Mouse (Mus musculus): ENCODE results near the gene Tnpo3. TPM values are rescaled to one million over a fixed set of nuclear protein-coding genes. Genes with fewer than 3 reads are reported as not detected.
"Not testable (repeated sequence)": the region's sequence is repeated elsewhere in the genome, so short reads cannot be mapped to it uniquely, and the experiment has no call there.

The Tnpo3 gene
- polyA plus RNA-seq, 1 experiment from 2014 or later, result 111 TPM

DNA sequence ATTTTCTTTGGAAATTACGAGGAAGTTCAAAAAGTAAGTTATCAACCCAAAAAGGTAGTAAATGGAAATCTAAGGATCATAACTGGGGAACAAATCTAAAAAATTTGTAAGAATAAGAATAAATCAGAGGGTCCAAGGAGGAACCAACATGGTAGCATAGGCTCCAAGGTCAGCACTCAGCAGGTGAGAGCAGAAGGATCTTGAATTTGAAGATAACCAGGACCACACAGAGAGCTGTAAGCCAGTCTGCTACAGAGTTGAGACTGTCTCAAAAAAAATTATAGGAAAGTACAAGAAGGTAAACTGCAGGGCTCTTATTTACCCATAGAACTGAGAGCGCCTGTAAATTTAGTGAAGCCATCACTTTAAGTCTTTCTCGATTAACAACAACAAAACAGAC, 28.5 kb downstream of the Tnpo3 start:
- Histone ChIP-seq H3K4me1 (no peaks in the 10 kb centered on the region), H3K4me2 (replicated peaks) (no peak overlapping the region), H3K9ac (replicated peaks) (no peak overlapping the region), H3K9me3 (no peaks in the 10 kb centered on the region), H3K4me3 (no peak overlapping the region), H3K27ac (replicated peaks) (no peak overlapping the region), H3K27me3 (no peaks in the 10 kb centered on the region), H3K36me3 (peaks cover 76% of the 10 kb centered on the region)
- WGBS, result 97% methylated on average over 3 of the region's 3 CpGs
- no peak for ATAC-seq (replicated peaks)

DNA sequence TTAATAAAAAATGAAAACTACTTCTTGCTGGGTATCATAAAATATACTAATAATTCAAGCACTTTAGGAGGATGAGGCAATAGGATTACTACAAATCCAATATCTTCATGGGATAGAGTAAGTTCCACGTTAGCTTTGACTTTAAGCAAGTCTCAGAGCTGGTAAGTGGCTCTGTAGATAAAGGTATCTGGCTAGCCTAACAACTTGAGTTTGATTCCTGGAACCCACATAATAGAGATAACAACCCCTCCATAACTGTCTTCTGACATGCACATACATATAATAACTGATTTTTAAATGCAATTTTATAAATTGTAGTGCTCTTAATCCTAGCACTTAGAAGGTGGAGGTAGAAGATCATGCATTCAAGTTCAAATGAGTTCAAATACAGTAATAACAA, 28.9 kb downstream of the Tnpo3 start:
- no peaks in the 10 kb centered on the region for H3K4me1 ChIP-seq
- no peak overlapping the region for H3K9ac ChIP-seq (replicated peaks)
- peaks cover 74% of the 10 kb centered on the region for H3K36me3 ChIP-seq
- H3K27me3 ChIP-seq, result no peaks in the 10 kb centered on the region
- ATAC-seq (replicated peaks), result no peak
- no peak overlapping the region for H3K27ac ChIP-seq (replicated peaks)
- WGBS, result 89% methylated on average over 1 of the region's 1 CpGs
- no peak overlapping the region for H3K4me2 ChIP-seq (replicated peaks)
- no peaks in the 10 kb centered on the region for H3K9me3 ChIP-seq
- no peak overlapping the region for H3K4me3 ChIP-seq

DNA sequence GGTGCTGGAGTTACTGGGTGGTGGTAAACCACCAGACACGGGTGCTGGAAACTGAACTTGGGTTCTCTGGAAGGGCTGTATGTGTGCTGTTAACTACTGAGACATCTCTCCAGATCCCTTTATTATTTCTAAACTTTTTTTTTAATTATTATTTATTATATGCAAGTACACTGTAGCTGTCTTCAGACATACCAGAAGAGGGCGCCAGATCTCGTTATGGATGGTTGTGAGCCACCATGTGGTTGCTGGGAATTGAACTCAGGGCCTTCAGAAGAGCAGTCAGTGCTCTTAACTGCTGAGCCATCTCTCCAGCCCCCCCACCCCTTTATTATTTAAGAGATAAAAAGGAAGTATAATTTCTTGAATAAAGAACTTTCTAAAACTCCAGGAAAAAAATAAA, 33.3 kb downstream of the Tnpo3 start:
- H3K4me2 ChIP-seq (replicated peaks); H3K9me3 ChIP-seq; ATAC-seq (replicated peaks); H3K27ac ChIP-seq (replicated peaks); H3K9ac ChIP-seq (replicated peaks); H3K4me1 ChIP-seq; H3K27me3 ChIP-seq; H3K4me3 ChIP-seq: not testable (repeated sequence)
- 93% methylated on average over 3 of the region's 3 CpGs for WGBS
- peaks cover 80% of the 10 kb centered on the region for H3K36me3 ChIP-seq

DNA sequence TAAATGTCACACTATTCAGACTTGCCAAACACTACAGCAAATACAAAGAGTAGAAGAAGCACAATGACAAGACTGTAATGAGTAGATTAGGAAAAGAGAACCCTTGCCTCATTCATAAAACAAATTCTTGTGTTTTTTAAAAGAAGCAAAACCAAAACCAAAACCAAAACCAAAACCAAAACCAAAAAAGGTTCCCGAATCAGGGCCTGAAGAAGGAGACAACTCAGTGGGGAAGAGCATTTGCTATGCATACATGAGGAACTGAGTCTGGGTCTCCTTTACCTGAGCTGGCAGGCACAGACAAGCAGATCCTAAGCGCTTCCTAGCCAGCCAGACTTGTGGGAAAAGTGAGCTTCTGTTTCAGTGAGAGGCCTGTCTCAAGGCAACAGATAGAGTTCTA, 52.6 kb downstream of the Tnpo3 start:
- no peaks in the 10 kb centered on the region for H3K27me3 ChIP-seq
- ATAC-seq (replicated peaks), result no peak
- H3K9ac ChIP-seq (replicated peaks), result no peak overlapping the region
- H3K4me2 ChIP-seq (replicated peaks), result no peak overlapping the region
- WGBS, result 97% methylated on average over 2 of the region's 2 CpGs
- no peak overlapping the region for H3K27ac ChIP-seq (replicated peaks)
- no peak overlapping the region for H3K4me3 ChIP-seq
- H3K36me3 ChIP-seq, result peaks cover 80% of the 10 kb centered on the region
- no peaks in the 10 kb centered on the region for H3K9me3 ChIP-seq
- no peaks in the 10 kb centered on the region for H3K4me1 ChIP-seq

DNA sequence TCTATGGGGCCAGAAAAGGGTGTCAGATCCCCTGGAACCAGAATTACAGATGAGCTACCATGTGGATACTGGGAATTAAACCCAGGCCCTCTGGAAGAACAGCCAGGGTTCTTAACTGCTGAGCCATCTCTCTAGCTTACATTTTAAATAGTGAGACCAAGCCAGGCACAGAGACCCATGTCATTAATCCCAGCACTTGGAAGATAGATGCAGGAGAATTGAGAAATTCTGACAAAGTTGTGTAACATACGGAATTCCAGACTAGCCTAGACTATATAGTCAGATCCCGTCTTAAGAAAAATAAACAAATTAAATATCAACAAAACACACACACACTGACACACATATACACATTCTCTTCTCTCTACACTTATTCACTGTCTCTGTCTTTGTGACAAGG, 57.2 kb downstream of the Tnpo3 start:
- no peak overlapping the region for H3K4me3 ChIP-seq
- no peaks in the 10 kb centered on the region for H3K27me3 ChIP-seq
- no peak overlapping the region for H3K9ac ChIP-seq (replicated peaks)
- peaks cover 78% of the 10 kb centered on the region for H3K36me3 ChIP-seq
- no peak overlapping the region for H3K27ac ChIP-seq (replicated peaks)
- H3K4me1 ChIP-seq, result no peaks in the 10 kb centered on the region
- no peak overlapping the region for H3K4me2 ChIP-seq (replicated peaks)
- no peak for ATAC-seq (replicated peaks)
- 90% methylated on average over 2 of the region's 2 CpGs for WGBS
- H3K9me3 ChIP-seq, result no peaks in the 10 kb centered on the region

DNA sequence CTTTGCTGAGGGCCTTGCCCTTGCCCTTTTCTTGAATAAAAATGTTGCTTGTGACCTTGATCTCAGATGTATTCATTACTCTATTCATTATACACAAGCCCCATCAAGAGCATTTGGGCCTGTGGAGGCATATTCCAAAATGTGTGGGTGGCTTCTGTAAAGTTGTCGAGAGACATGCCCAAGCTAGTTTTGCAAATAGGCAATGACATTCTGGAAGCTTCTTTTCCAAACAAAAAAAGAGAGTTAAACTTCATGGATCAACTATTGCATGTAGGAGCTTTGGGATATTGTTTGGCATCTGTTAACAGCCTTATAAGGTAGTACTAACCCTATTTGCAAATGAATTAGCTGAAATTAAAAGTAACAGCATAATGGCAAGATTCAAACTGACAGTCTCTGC, 61.6 kb downstream of the Tnpo3 start:
- no peak for ATAC-seq (replicated peaks)
- WGBS, result 88% methylated on average over 1 of the region's 1 CpGs
- peaks cover 76% of the 10 kb centered on the region for H3K36me3 ChIP-seq
- no peaks in the 10 kb centered on the region for H3K27me3 ChIP-seq
- H3K4me1 ChIP-seq, result no peaks in the 10 kb centered on the region
- no peaks in the 10 kb centered on the region for H3K9me3 ChIP-seq
- no peak overlapping the region for H3K4me2 ChIP-seq (replicated peaks)
- H3K9ac ChIP-seq (replicated peaks), result no peak overlapping the region
- H3K4me3 ChIP-seq, result no peak overlapping the region
- no peak overlapping the region for H3K27ac ChIP-seq (replicated peaks)

DNA sequence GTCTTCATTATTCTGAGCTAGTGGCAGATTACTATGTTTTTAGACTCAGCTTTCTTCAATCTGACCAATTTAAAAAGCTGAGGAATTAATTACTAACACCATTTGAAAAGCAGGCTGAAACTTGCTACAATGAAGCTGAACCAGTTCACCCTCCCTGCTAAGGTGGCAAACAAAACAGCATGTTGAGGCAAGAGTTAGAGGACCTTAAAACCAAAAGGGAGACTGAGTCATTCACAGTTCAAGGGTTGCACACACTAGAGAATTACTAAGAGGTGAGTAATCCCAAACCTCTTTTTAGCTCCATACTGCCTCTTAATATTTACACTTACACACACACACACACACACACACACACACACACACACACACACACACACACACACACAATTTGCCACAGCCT, 62.1 kb downstream of the Tnpo3 start:
- no peak for ATAC-seq (replicated peaks)
- H3K4me1 ChIP-seq, result no peaks in the 10 kb centered on the region
- H3K9ac ChIP-seq (replicated peaks), result no peak overlapping the region
- H3K27me3 ChIP-seq, result no peaks in the 10 kb centered on the region
- H3K9me3 ChIP-seq, result no peaks in the 10 kb centered on the region
- peaks cover 79% of the 10 kb centered on the region for H3K36me3 ChIP-seq
- no peak overlapping the region for H3K4me3 ChIP-seq
- no peak overlapping the region for H3K4me2 ChIP-seq (replicated peaks)
- no peak overlapping the region for H3K27ac ChIP-seq (replicated peaks)

DNA sequence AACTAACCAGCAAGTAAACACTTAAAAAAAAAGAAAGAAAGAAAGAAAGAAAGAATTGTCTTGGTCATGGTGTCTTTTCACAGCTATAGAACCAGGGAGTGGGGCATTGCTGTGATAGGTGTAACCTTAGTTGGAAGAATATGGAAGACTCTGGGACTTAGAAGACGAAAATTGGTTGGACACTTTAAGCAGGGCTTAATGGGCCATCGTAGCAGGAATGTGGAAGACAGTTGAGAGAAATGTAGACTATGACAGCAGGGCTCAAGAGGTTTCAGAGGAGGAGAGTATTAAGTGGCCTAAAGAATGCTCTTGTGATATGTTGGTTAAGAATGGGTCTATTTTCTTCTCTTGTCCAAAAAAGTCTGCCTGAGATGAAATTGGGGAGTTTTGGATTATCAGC, 64.1 kb downstream of the Tnpo3 start:
- Histone ChIP-seq H3K4me2 (replicated peaks) (no peak overlapping the region), H3K36me3 (peaks cover 73% of the 10 kb centered on the region), H3K27me3 (no peaks in the 10 kb centered on the region), H3K4me3 (no peak overlapping the region), H3K4me1 (no peaks in the 10 kb centered on the region), H3K27ac (replicated peaks) (no peak overlapping the region), H3K9ac (replicated peaks) (no peak overlapping the region), H3K9me3 (no peaks in the 10 kb centered on the region)
- ATAC-seq (replicated peaks), result no peak
- 96% methylated on average over 2 of the region's 2 CpGs for WGBS

DNA sequence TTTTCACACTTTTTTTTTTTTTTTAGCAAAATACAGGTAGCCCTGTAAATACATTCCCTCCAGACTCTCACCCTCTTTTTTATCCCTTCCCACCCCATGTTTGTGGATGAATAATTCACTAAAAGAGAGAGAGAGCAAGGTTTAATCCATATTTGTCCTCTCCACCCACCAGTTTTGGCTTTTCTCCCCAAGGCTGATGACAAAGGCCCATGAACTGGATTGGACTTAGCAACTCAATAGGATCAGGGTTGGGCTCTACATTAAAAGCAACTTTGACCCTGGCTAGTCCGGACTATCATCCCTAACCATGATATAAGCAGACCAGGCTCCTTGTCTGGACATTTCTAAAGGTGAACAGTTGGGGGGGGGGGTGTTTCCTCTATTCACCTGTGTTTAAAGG, 68.7 kb downstream of the Tnpo3 start:
- Histone ChIP-seq H3K36me3 (peaks cover 45% of the 10 kb centered on the region), H3K4me2 (replicated peaks) (no peak overlapping the region), H3K9ac (replicated peaks) (no peak overlapping the region), H3K4me1 (no peaks in the 10 kb centered on the region), H3K4me3 (no peak overlapping the region), H3K27me3 (no peaks in the 10 kb centered on the region), H3K9me3 (no peaks in the 10 kb centered on the region), H3K27ac (replicated peaks) (no peak overlapping the region)
- WGBS, result 96% methylated on average over 1 of the region's 1 CpGs
- ATAC-seq (replicated peaks), result no peak

DNA sequence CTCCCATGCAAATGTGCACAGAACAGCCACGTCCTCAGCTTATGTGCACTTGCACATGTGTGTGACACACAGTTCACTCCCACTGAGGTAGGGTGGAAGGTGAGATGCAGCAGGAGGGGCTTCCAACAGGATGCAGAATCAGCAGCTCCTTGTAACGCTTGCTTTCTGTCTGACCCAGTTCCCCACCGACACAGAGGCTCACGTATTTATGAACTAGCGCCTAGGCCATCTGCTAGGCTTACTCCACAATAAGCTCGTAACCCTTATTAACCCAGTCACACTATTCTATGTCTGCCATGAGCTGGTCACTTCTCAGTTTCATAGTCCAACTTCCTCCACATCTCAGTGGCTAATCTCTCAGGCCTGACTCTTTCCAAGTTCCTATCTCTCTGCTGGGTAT, 69.5 kb downstream of the Tnpo3 start:
- no peak overlapping the region for H3K9ac ChIP-seq (replicated peaks)
- no peaks in the 10 kb centered on the region for H3K9me3 ChIP-seq
- no peaks in the 10 kb centered on the region for H3K4me1 ChIP-seq
- H3K4me2 ChIP-seq (replicated peaks), result no peak overlapping the region
- no peaks in the 10 kb centered on the region for H3K27me3 ChIP-seq
- H3K4me3 ChIP-seq, result no peak overlapping the region
- H3K27ac ChIP-seq (replicated peaks), result no peak overlapping the region
- H3K36me3 ChIP-seq, result peaks cover 37% of the 10 kb centered on the region
- no peak for ATAC-seq (replicated peaks)
- 84% methylated on average over 6 of the region's 6 CpGs for WGBS

DNA sequence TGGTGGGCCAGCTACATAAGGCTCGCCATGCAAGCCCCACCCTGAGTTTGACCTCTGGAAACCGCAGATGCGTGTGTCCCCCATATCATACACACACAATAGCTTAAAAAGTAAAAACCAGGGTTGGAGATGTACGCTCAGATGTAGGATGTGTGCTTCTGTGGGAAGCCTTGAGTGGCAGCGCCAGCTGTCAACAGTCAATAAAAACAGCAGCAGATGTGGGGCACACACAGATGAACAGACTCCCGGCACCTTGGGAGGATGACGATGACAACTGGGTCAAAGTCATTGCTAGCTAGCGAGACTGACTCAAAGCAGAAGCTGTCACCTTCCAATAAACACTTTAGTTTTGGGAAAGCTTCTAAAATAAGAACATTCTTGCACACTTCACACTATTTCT, 70.2 kb downstream of the Tnpo3 start:
- WGBS, result 92% methylated on average over 8 of the region's 8 CpGs
- ATAC-seq (replicated peaks), result no peak
- Histone ChIP-seq H3K4me3 (no peak overlapping the region), H3K4me1 (no peaks in the 10 kb centered on the region), H3K9me3 (no peaks in the 10 kb centered on the region), H3K36me3 (peaks cover 30% of the 10 kb centered on the region), H3K9ac (replicated peaks) (no peak overlapping the region), H3K27ac (replicated peaks) (no peak overlapping the region), H3K27me3 (no peaks in the 10 kb centered on the region), H3K4me2 (replicated peaks) (no peak overlapping the region)

DNA sequence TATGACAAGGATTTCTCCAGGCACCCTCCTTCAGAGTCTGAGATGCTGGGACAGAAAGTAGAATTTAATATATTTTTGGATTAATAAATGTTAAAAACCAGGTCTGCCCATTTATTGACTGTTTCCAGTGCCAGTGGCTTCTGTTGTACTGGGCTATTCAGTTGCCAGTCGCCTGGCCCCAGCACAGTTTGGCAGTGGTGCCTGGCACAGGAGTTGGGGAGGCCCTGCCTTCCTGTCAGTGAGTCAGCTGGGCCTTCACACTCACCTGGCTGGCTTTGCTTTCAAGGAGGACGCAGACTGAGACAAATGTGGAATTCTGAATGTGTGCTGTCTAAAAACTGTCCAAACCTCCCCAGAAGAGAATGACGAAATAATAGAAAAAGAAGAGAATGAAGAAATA, 72.5 kb downstream of the Tnpo3 start:
- H3K4me1 ChIP-seq, result no peaks in the 10 kb centered on the region
- H3K27ac ChIP-seq (replicated peaks), result no peak overlapping the region
- no peak overlapping the region for H3K9ac ChIP-seq (replicated peaks)
- H3K9me3 ChIP-seq, result no peaks in the 10 kb centered on the region
- H3K4me2 ChIP-seq (replicated peaks), result no peak overlapping the region
- H3K36me3 ChIP-seq, result peaks cover 14% of the 10 kb centered on the region
- WGBS, result 84% methylated on average over 3 of the region's 3 CpGs
- no peak for ATAC-seq (replicated peaks)
- no peak overlapping the region for H3K4me3 ChIP-seq
- H3K27me3 ChIP-seq, result no peaks in the 10 kb centered on the region

DNA sequence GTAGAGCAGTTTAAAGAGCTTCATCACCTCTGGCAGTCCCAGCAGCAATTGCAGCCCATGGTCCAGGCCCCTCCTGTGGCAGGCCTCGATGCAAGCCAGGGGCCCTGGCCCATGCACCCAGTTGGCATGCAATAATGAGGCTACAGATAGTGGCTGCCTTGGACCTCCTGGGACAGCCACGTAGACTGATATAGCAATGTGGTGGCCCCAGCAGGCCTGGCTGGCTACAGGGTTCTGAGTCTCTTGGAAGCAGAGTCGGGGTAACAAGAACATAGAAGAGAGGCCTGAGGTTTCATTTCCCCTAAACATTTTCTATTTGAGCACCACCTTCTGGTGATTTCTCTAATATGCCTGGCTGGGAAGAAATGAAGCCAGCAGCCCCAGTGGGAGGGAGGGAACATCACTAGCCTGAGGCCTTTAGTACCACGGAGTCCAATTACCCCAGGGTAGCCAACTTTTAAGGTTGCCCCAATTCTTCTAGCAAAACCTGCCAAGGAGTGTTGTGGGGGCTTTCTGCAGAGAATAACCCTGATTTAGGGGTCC, 73.0 kb downstream of the Tnpo3 start:
- ATAC-seq (replicated peaks), result no peak
- no peaks in the 10 kb centered on the region for H3K4me1 ChIP-seq
- no peaks in the 10 kb centered on the region for H3K9me3 ChIP-seq
- H3K27me3 ChIP-seq, result no peaks in the 10 kb centered on the region
- WGBS, result 79% methylated on average over 4 of the region's 4 CpGs
- H3K9ac ChIP-seq (replicated peaks), result no peak overlapping the region
- peaks cover 9% of the 10 kb centered on the region for H3K36me3 ChIP-seq
- no peak overlapping the region for H3K4me3 ChIP-seq
- H3K4me2 ChIP-seq (replicated peaks), result no peak overlapping the region
- H3K27ac ChIP-seq (replicated peaks), result no peak overlapping the region

All from forebrain, embryonic 15.5 days (tissue).